Mouse (Mus musculus): Measurements from ENCODE around the gene Dedd.

DNA sequence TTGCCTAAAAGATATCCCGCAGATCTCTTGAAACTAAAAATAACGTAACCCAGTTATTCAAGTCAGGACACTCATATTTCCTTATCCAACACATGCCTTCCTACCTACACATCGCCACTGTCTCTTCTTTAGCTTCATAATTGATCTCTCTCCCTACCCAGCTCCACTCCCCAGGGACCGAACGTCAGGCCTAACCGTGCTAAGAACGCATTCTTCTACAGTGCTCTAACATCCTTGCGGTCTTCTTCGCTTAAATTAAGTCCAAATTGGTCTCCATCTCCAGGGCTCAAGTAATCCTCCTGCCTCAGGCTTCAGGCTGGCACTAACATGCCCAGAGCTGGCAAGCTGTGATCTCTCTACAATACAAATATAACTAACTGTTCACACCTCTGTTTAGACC, 701 bp upstream of the Dedd start:
- TF ChIP-seq CTCF (IDR thresholded peaks at IDR 0.05; ENCODE audit: low read depth, low read length) (no peak), POLR2A (IDR thresholded peaks at IDR 0.05; ENCODE audit: extremely low read depth, insufficient read depth, low read length) (no peak)
